Mouse (Mus musculus): ENCODE results near the gene Ucp3. TPM values are rescaled to one million over a fixed set of nuclear protein-coding genes. Genes with fewer than 3 reads are reported as not detected.

The Ucp3 gene
- 1 to 10 TPM in 1 of 2 experiments, under 1 TPM in 1; 0.65 to 1.3 TPM for total RNA-seq (2021)
- long read RNA-seq, partial matches to known transcripts: 0 of 1 reads
- long read RNA-seq, other reads (novel, unspliced or antisense): 0 of 1 reads

- no peak for DNase-seq (ENCODE audit: low spot score in 2 of 2)
Observed at GRCm38 (mm10) chr7:100472777-100473176, at the start of gene Ucp3. Gene Ucp3, plus strand, starts transcription at chr7:100472990.

GRCm38 (mm10) chr7:100425795-100426194 is 47.0 kb upstream of the Ucp3 start:
- no peak for DNase-seq (ENCODE audit: low spot score in 2 of 2)

GRCm38 (mm10) chr7:100429102-100429501 is 43.7 kb upstream of the Ucp3 start:
- peak; percentile 60 to 61 for DNase-seq (ENCODE audit: low spot score in 2 of 2)

GRCm38 (mm10) chr7:100429911-100430310 is 42.9 kb upstream of the Ucp3 start:
- DNase-seq (ENCODE audit: low spot score in 2 of 2): peak in 1 of 2 experiments; percentile 14

GRCm38 (mm10) chr7:100431103-100431502 is 41.7 kb upstream of the Ucp3 start:
- peak; percentile 12 to 39 for DNase-seq (ENCODE audit: low spot score in 2 of 2)

- no peak for DNase-seq (ENCODE audit: low spot score in 2 of 2)
Observed at GRCm38 (mm10) chr7:100433295-100433694, 39.5 kb upstream of the Ucp3 start.

GRCm38 (mm10) chr7:100443728-100444127 is 29.1 kb upstream of the Ucp3 start:
- no peak for DNase-seq (ENCODE audit: low spot score in 2 of 2)

GRCm38 (mm10) chr7:100446271-100446670 is 26.5 kb upstream of the Ucp3 start:
- no peak for DNase-seq (ENCODE audit: low spot score in 2 of 2)

- DNase-seq (ENCODE audit: low spot score in 2 of 2): no peak
Observed at GRCm38 (mm10) chr7:100448530-100448929, 24.3 kb upstream of the Ucp3 start.

GRCm38 (mm10) chr7:100448985-100449384 is 23.8 kb upstream of the Ucp3 start:
- DNase-seq (ENCODE audit: low spot score in 2 of 2): no peak

GRCm38 (mm10) chr7:100458153-100458552 is 14.6 kb upstream of the Ucp3 start:
- DNase-seq (ENCODE audit: low spot score in 2 of 2): no peak

GRCm38 (mm10) chr7:100459862-100460261 is 12.9 kb upstream of the Ucp3 start:
- no peak for DNase-seq (ENCODE audit: low spot score in 2 of 2)

- DNase-seq (ENCODE audit: low spot score in 2 of 2): peak; percentile 40 to 49
Observed at GRCm38 (mm10) chr7:100461621-100462151, 11.1 kb upstream of the Ucp3 start.

- no peak for DNase-seq (ENCODE audit: low spot score in 2 of 2)
Observed at GRCm38 (mm10) chr7:100463194-100463593, 9.6 kb upstream of the Ucp3 start.

- no peak for DNase-seq (ENCODE audit: low spot score in 2 of 2)
Observed at GRCm38 (mm10) chr7:100463757-100464156, 9.0 kb upstream of the Ucp3 start.

GRCm38 (mm10) chr7:100464248-100464647 is 8.5 kb upstream of the Ucp3 start:
- DNase-seq (ENCODE audit: low spot score in 2 of 2): no peak

GRCm38 (mm10) chr7:100465248-100465647 is 7.5 kb upstream of the Ucp3 start:
- no peak for DNase-seq (ENCODE audit: low spot score in 2 of 2)

- DNase-seq (ENCODE audit: low spot score in 2 of 2): peak; percentile 41 to 49
Observed at GRCm38 (mm10) chr7:100465656-100466309, 7.0 kb upstream of the Ucp3 start.

GRCm38 (mm10) chr7:100466781-100467510 is 5.8 kb upstream of the Ucp3 start:
- DNase-seq (ENCODE audit: low spot score in 2 of 2): no peak

GRCm38 (mm10) chr7:100468761-100469160 is 4.0 kb upstream of the Ucp3 start:
- DNase-seq (ENCODE audit: low spot score in 2 of 2): no peak

- no peak for DNase-seq (ENCODE audit: low spot score in 2 of 2)
Observed at GRCm38 (mm10) chr7:100469502-100469901, 3.3 kb upstream of the Ucp3 start.

GRCm38 (mm10) chr7:100470796-100471406 is 1.9 kb upstream of the Ucp3 start:
- no peak for DNase-seq (ENCODE audit: low spot score in 2 of 2)
